Mouse (Mus musculus): ENCODE results near the gene Pgpep1. TPM values are rescaled to one million over a fixed set of nuclear protein-coding genes. Genes with fewer than 3 reads are reported as not detected.

Pgpep1 gene
- polyA plus RNA-seq, 1 experiment from 2014 or later = 268 TPM

DNA sequence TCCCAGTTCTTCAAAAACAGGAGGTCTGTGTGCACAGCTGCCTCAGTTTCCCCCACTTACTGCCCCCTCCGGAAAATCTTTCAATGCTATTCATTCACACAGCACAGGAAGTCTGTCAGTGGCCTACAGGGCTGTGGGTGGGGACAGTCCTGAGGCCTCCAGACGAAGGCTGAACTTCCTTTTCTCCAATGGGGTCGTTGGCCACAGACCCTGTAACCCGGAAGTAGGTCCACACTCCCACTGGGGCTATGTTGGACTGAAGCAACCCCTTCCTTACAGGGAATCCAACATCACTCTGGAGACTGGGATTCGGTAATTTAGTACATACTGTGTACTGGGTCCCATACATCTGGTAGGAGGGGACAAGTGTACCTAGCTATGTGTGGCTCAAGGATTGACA is 33.4 kb upstream of the Pgpep1 start:
- Histone ChIP-seq H3K9me3 (ENCODE audit: control insufficient read depth, low read length) (no peaks in the 10 kb centered on the region), H3K27me3 (ENCODE audit: control insufficient read depth, insufficient read depth, low read length) (no peaks in the 10 kb centered on the region), H3K4me3 (ENCODE audit: low read depth, low read length) (no peak overlapping the region), H3K9ac (ENCODE audit: low read length) (no peak overlapping the region), H3K27ac (ENCODE audit: low read depth, low read length) (no peak overlapping the region), H3K4me2 (ENCODE audit: low read depth) (no peak overlapping the region), H3K4me1 (ENCODE audit: control insufficient read depth, insufficient read depth, low read length) (peaks cover 40% of the 10 kb centered on the region), H3K36me3 (ENCODE audit: control insufficient read depth, insufficient read depth, low read length) (no peaks in the 10 kb centered on the region)
- 74% methylated on average over 5 of the region's 5 CpGs for WGBS
- no peak for ATAC-seq (ENCODE audit: insufficient read depth, low FRiP score, low TSS enrichment)
- no peak for DNase-seq (ENCODE audit: low spot score)

- Histone ChIP-seq H3K4me2 (ENCODE audit: low read depth) (peak overlapping the region; percentile 42), H3K36me3 (ENCODE audit: control insufficient read depth, insufficient read depth, low read length) (no peaks in the 10 kb centered on the region), H3K4me3 (ENCODE audit: low read depth, low read length) (peak overlapping the region; percentile 12; the same call in 1 of the 2 replicates), H3K27ac (ENCODE audit: low read depth, low read length) (peak overlapping the region; percentile 93), H3K9ac (ENCODE audit: low read length) (peak overlapping the region; percentile 83), H3K27me3 (ENCODE audit: control insufficient read depth, insufficient read depth, low read length) (no peaks in the 10 kb centered on the region), H3K4me1 (ENCODE audit: control insufficient read depth, insufficient read depth, low read length) (peaks cover 29% of the 10 kb centered on the region), H3K9me3 (ENCODE audit: control insufficient read depth, low read length) (no peaks in the 10 kb centered on the region)
- ATAC-seq (ENCODE audit: insufficient read depth, low FRiP score, low TSS enrichment) (peak; percentile 81), DNase-seq (ENCODE audit: low spot score) (peak; percentile 88)
- WGBS = 2% methylated on average over 19 of the region's 20 CpGs
Observed at GRCm38 (mm10) chr8:70691727-70692231, 31.6 kb upstream of the Pgpep1 start.

DNA sequence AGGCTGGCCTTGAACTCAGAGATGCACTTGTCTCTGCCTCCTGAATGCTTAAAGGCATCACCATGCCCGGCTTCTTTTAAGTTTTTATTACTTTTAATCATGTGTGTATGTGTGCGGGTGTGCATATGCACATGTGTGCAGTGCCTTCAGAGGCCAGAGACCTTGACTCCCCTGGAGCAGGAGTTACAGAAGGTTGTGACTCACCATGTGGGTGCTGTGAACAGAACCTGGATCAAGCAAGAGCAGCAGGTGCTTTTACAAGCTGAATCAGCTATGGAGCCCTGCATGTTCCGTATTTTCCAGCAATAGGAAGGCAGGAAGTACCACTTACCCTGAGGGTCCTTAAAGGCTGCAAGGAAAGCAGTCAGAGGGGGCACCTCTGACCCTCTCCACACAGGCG is 31.0 kb upstream of the Pgpep1 start:
- Histone ChIP-seq H3K9me3 (ENCODE audit: control insufficient read depth, low read length) (no peaks in the 10 kb centered on the region), H3K27me3 (ENCODE audit: control insufficient read depth, insufficient read depth, low read length) (no peaks in the 10 kb centered on the region), H3K4me1 (ENCODE audit: control insufficient read depth, insufficient read depth, low read length) (peaks cover 25% of the 10 kb centered on the region), H3K9ac (ENCODE audit: low read length) (peak overlapping the region; percentile 83), H3K36me3 (ENCODE audit: control insufficient read depth, insufficient read depth, low read length) (no peaks in the 10 kb centered on the region), H3K27ac (ENCODE audit: low read depth, low read length) (peak overlapping the region; percentile 93), H3K4me3 (ENCODE audit: low read depth, low read length) (peak overlapping the region; percentile 12; the same call in 1 of the 2 replicates), H3K4me2 (ENCODE audit: low read depth) (peak overlapping the region; percentile 42)
- ATAC-seq (ENCODE audit: insufficient read depth, low FRiP score, low TSS enrichment) = no peak
- no peak for DNase-seq (ENCODE audit: low spot score)
- 53% methylated on average over 4 of the region's 4 CpGs for WGBS

GRCm38 (mm10) chr8:70689892-70690390 is 29.8 kb upstream of the Pgpep1 start:
- Histone ChIP-seq H3K9me3 (ENCODE audit: control insufficient read depth, low read length) (no peaks in the 10 kb centered on the region), H3K4me3 (ENCODE audit: low read depth, low read length) (no peak overlapping the region), H3K9ac (ENCODE audit: low read length) (no peak overlapping the region), H3K4me1 (ENCODE audit: control insufficient read depth, insufficient read depth, low read length) (peaks cover 13% of the 10 kb centered on the region), H3K4me2 (ENCODE audit: low read depth) (no peak overlapping the region), H3K27me3 (ENCODE audit: control insufficient read depth, insufficient read depth, low read length) (no peaks in the 10 kb centered on the region), H3K36me3 (ENCODE audit: control insufficient read depth, insufficient read depth, low read length) (no peaks in the 10 kb centered on the region), H3K27ac (ENCODE audit: low read depth, low read length) (no peak overlapping the region)
- 82% methylated on average over 5 of the region's 5 CpGs for WGBS
- DNase-seq (ENCODE audit: low spot score) (no peak), ATAC-seq (ENCODE audit: insufficient read depth, low FRiP score, low TSS enrichment) (no peak)

DNA sequence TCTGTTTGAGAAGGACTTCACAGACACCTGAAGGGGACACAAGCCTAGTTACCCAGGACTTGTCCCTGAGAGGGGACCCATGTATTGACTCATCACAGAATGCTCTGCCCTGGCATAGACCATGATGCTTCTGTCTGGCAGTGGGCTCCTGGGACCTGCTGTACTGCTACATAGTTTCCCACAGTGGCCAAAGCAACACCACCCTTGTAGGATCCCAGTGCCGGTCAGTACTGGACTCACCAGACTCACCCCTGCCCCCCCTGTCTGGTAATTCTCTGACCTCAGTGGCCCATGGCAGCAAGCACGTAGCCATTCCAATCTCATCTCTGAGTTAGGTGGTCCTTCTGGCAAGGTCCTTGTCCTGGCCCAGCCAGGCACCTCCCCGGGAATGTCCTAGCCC is 27.9 kb upstream of the Pgpep1 start:
- Histone ChIP-seq H3K4me3 (ENCODE audit: low read depth, low read length) (no peak overlapping the region), H3K4me1 (ENCODE audit: control insufficient read depth, insufficient read depth, low read length) (peaks cover 11% of the 10 kb centered on the region), H3K27ac (ENCODE audit: low read depth, low read length) (no peak overlapping the region), H3K9ac (ENCODE audit: low read length) (no peak overlapping the region), H3K27me3 (ENCODE audit: control insufficient read depth, insufficient read depth, low read length) (no peaks in the 10 kb centered on the region), H3K4me2 (ENCODE audit: low read depth) (no peak overlapping the region), H3K9me3 (ENCODE audit: control insufficient read depth, low read length) (no peaks in the 10 kb centered on the region), H3K36me3 (ENCODE audit: control insufficient read depth, insufficient read depth, low read length) (no peaks in the 10 kb centered on the region)
- DNase-seq (ENCODE audit: low spot score) (no peak), ATAC-seq (ENCODE audit: insufficient read depth, low FRiP score, low TSS enrichment) (no peak)
- 90% methylated on average over 3 of the region's 3 CpGs for WGBS

- no peaks in the 10 kb centered on the region for H3K9me3 ChIP-seq (ENCODE audit: control insufficient read depth, low read length)
- no peaks in the 10 kb centered on the region for H3K27me3 ChIP-seq (ENCODE audit: control insufficient read depth, insufficient read depth, low read length)
- H3K9ac ChIP-seq (ENCODE audit: low read length) = no peak overlapping the region
- DNase-seq (ENCODE audit: low spot score) (no peak), ATAC-seq (ENCODE audit: insufficient read depth, low FRiP score, low TSS enrichment) (no peak)
- WGBS = 86% methylated on average over 8 of the region's 8 CpGs
- no peak overlapping the region for H3K4me2 ChIP-seq (ENCODE audit: low read depth)
- H3K27ac ChIP-seq (ENCODE audit: low read depth, low read length) = no peak overlapping the region
- no peaks in the 10 kb centered on the region for H3K36me3 ChIP-seq (ENCODE audit: control insufficient read depth, insufficient read depth, low read length)
- H3K4me1 ChIP-seq (ENCODE audit: control insufficient read depth, insufficient read depth, low read length) = peaks cover 11% of the 10 kb centered on the region
- no peak overlapping the region for H3K4me3 ChIP-seq (ENCODE audit: low read depth, low read length)
Observed at GRCm38 (mm10) chr8:70687576-70687975, 27.4 kb upstream of the Pgpep1 start.

- 50% methylated on average over 7 of the region's 7 CpGs for WGBS
- H3K4me1 ChIP-seq (ENCODE audit: control insufficient read depth, insufficient read depth, low read length) = peaks cover 4% of the 10 kb centered on the region
- H3K36me3 ChIP-seq (ENCODE audit: control insufficient read depth, insufficient read depth, low read length) = no peaks in the 10 kb centered on the region
- no peak overlapping the region for H3K9ac ChIP-seq (ENCODE audit: low read length)
- ATAC-seq (ENCODE audit: insufficient read depth, low FRiP score, low TSS enrichment) (no peak), DNase-seq (ENCODE audit: low spot score) (no peak)
- H3K27ac ChIP-seq (ENCODE audit: low read depth, low read length) = no peak overlapping the region
- H3K4me2 ChIP-seq (ENCODE audit: low read depth) = no peak overlapping the region
- no peaks in the 10 kb centered on the region for H3K9me3 ChIP-seq (ENCODE audit: control insufficient read depth, low read length)
- H3K4me3 ChIP-seq (ENCODE audit: low read depth, low read length) = no peak overlapping the region
- no peaks in the 10 kb centered on the region for H3K27me3 ChIP-seq (ENCODE audit: control insufficient read depth, insufficient read depth, low read length)
Observed at GRCm38 (mm10) chr8:70684291-70684690, 24.1 kb upstream of the Pgpep1 start.

- Histone ChIP-seq H3K4me2 (ENCODE audit: low read depth) (no peak overlapping the region), H3K27me3 (ENCODE audit: control insufficient read depth, insufficient read depth, low read length) (no peaks in the 10 kb centered on the region), H3K9me3 (ENCODE audit: control insufficient read depth, low read length) (no peaks in the 10 kb centered on the region), H3K27ac (ENCODE audit: low read depth, low read length) (no peak overlapping the region), H3K4me1 (ENCODE audit: control insufficient read depth, insufficient read depth, low read length) (peaks cover 4% of the 10 kb centered on the region), H3K9ac (ENCODE audit: low read length) (peak overlapping the region; percentile 8; the same call in 1 of the 2 replicates), H3K36me3 (ENCODE audit: control insufficient read depth, insufficient read depth, low read length) (peaks cover 8% of the 10 kb centered on the region), H3K4me3 (ENCODE audit: low read depth, low read length) (no peak overlapping the region)
- WGBS = 66% methylated on average over 3 of the region's 3 CpGs
- ATAC-seq (ENCODE audit: insufficient read depth, low FRiP score, low TSS enrichment) (no peak), DNase-seq (ENCODE audit: low spot score) (no peak)
Observed at GRCm38 (mm10) chr8:70682692-70683091, 22.5 kb upstream of the Pgpep1 start.

GRCm38 (mm10) chr8:70682193-70682592 is 22.0 kb upstream of the Pgpep1 start:
- peaks cover 4% of the 10 kb centered on the region for H3K4me1 ChIP-seq (ENCODE audit: control insufficient read depth, insufficient read depth, low read length)
- DNase-seq (ENCODE audit: low spot score) (peak; percentile 40), ATAC-seq (ENCODE audit: insufficient read depth, low FRiP score, low TSS enrichment) (0 out of 2 replicates have a peak, but pooled peaks have one; percentile 24)
- no peak overlapping the region for H3K27ac ChIP-seq (ENCODE audit: low read depth, low read length)
- no peaks in the 10 kb centered on the region for H3K27me3 ChIP-seq (ENCODE audit: control insufficient read depth, insufficient read depth, low read length)
- WGBS = 10% methylated on average over 19 of the region's 19 CpGs
- no peaks in the 10 kb centered on the region for H3K9me3 ChIP-seq (ENCODE audit: control insufficient read depth, low read length)
- H3K9ac ChIP-seq (ENCODE audit: low read length) = peak overlapping the region; percentile 8
- peaks cover 8% of the 10 kb centered on the region for H3K36me3 ChIP-seq (ENCODE audit: control insufficient read depth, insufficient read depth, low read length)
- no peak overlapping the region for H3K4me2 ChIP-seq (ENCODE audit: low read depth)
- H3K4me3 ChIP-seq (ENCODE audit: low read depth, low read length) = no peak overlapping the region
